Mouse (Mus musculus): ENCODE results near the gene Slc8b1. TPM values are rescaled to one million over a fixed set of nuclear protein-coding genes. Genes with fewer than 3 reads are reported as not detected.

The Slc8b1 gene
- polyA plus RNA-seq, 1 experiment from 2014 or later = 2.4 TPM

Other genes starting within 250 kb of the Slc8b1 start
- gene Lhx5, start 79.5 kb upstream of the Slc8b1 start, polyA plus RNA-seq (2015; fragmentation: Nextera tagmentation; extraction: Ambion mirVana) = 26.3 and 31.4 TPM in 2 replicates
- 6.5 and 6.9 TPM in 2 replicates for gene Sdsl, start 38.4 kb upstream of the Slc8b1 start, polyA plus RNA-seq (2015; fragmentation: Nextera tagmentation; extraction: Ambion mirVana)
- gene Sds, start 34.6 kb upstream of the Slc8b1 start, polyA plus RNA-seq (2015; fragmentation: Nextera tagmentation; extraction: Ambion mirVana) = not detected in 2 replicates
- 35.9 and 39.0 TPM in 2 replicates for gene Plbd2, start 7.5 kb upstream of the Slc8b1 start, polyA plus RNA-seq (2015; fragmentation: Nextera tagmentation; extraction: Ambion mirVana)
- 18.1 and 19.7 TPM in 2 replicates for gene Tpcn1, start 77.5 kb downstream of the Slc8b1 start, polyA plus RNA-seq (2015; fragmentation: Nextera tagmentation; extraction: Ambion mirVana)
- gene Iqcd, start 77.8 kb downstream of the Slc8b1 start, polyA plus RNA-seq (2015; fragmentation: Nextera tagmentation; extraction: Ambion mirVana) = 1.6 and 2.3 TPM in 2 replicates
- 28.7 and 31.1 TPM in 2 replicates for gene Rita1, start 101.4 kb downstream of the Slc8b1 start, polyA plus RNA-seq (2015; fragmentation: Nextera tagmentation; extraction: Ambion mirVana)
- gene Ddx54, start 101.6 kb downstream of the Slc8b1 start, polyA plus RNA-seq (2015; fragmentation: Nextera tagmentation; extraction: Ambion mirVana) = 37.9 and 41.3 TPM in 2 replicates
- 0.71 and 0.83 TPM in 2 replicates for gene Cfap73, start 123.1 kb downstream of the Slc8b1 start, polyA plus RNA-seq (2015; fragmentation: Nextera tagmentation; extraction: Ambion mirVana)
- 0.78 and 0.92 TPM in 2 replicates for gene Rasal1, start 137.6 kb downstream of the Slc8b1 start, polyA plus RNA-seq (2015; fragmentation: Nextera tagmentation; extraction: Ambion mirVana)
- 56.2 and 69.9 TPM in 2 replicates for gene Dtx1, start 200.8 kb downstream of the Slc8b1 start, polyA plus RNA-seq (2015; fragmentation: Nextera tagmentation; extraction: Ambion mirVana)
- gene Oas2, start 238.7 kb downstream of the Slc8b1 start, polyA plus RNA-seq (2015; fragmentation: Nextera tagmentation; extraction: Ambion mirVana) = 0.27 and 0.84 TPM in 2 replicates

Data from hindbrain, embryonic 15.5 days (tissue).